Mouse (Mus musculus) gonadal fat pad, adult 2 months (tissue): ENCODE results near the gene Phf24. TPM values are rescaled to one million over a fixed set of nuclear protein-coding genes. Genes with fewer than 3 reads are reported as not detected.
A peak's percentile ranks its signal among the peaks of the same experiment; 100 is the strongest.

ENCODE experiments used
- DNase-seq: peaks from one replicate; pipeline ENCODE4 v3.0.0-alpha.2; 2012; ENCODE audit warnings: low read depth
- polyA plus RNA-seq: library from polyadenylated mRNA; depleted of rRNA; stranded (reverse); fragments of >200 nt; gene quantifications from 2 replicates; pipeline ENCODE4 v1.2.3, GENCODE M21; 2012

The Phf24 gene
- polyA plus RNA-seq, 1 experiment = 1.6 TPM

DNA sequence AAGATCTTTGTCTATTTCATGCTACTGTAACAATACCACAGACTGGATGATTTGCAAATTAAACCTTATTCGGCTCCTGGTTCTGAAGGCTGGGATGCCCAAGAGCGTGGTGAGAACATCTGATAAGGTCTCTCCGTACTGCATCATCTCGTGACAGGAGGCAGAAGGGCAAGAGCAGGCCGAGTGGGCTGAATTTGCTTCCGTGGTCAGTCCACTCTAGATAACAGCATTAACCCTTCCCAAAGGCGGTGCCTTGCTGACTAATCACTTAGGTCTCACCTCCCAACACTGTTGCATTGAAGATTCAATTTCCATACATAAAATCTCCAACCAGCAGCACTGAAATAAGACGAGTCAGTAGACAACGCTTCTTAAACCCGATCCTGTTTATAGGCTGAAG, 3.1 kb upstream of the Phf24 start:
- no peak for DNase-seq

DNA sequence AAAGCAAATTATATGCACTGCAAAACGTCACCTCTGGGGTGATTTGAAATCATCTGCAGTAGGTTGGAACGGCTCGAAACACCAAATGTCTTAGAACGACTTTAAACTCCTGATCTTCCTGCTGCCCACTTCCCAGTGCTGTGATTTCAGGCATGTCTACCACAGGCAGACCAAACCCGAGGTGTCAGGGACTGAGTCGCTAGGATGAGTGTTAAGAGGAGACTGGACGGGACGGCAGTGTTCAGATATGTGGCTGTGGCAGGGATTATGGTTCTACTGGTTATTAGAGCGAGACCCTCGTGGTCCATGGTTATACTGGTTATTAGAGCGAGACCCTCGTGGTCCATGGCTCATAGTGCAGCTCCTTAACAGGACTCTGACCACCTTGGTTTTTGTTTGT, 1.1 kb upstream of the Phf24 start:
- no peak for DNase-seq

DNA sequence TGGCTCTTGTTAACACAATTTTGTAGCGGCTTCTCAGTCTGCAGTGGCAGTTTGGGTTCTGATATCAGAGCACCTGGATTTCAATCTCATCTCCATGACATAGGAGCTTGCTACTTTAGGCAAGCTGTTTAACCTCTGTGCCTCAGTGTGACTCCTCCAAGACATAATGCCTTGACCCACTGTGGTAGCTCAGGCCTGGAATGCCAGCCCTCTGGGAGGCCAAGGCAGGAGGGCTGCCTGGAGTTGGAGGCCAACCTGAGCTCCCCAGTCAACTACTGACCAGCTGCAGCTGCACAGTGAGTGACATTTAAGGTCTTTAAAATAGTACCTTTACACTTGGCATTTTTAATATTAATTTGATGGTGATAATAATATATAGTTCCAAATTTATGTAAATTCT, 494 bp upstream of the Phf24 start:
- no peak for DNase-seq

DNA sequence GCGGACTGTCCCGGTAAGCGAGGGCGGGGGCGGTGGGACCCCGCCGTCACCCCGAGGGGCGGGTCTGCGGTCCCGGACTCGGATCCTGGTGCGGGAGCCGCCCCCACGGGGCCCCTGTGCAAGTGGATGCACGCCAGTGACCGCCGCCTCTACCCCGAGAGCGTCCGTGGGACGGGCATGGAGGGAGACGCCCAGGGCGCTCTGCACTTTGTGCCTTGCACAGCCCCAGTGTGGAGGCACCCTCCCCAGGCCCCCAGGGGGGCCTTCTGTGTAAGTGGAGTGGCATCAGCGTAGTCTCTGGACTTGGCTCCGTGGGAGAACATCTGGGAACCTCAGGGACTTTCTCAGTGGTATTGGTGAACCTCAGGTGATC, 928 bp downstream of the Phf24 start:
- no peak for DNase-seq

DNA sequence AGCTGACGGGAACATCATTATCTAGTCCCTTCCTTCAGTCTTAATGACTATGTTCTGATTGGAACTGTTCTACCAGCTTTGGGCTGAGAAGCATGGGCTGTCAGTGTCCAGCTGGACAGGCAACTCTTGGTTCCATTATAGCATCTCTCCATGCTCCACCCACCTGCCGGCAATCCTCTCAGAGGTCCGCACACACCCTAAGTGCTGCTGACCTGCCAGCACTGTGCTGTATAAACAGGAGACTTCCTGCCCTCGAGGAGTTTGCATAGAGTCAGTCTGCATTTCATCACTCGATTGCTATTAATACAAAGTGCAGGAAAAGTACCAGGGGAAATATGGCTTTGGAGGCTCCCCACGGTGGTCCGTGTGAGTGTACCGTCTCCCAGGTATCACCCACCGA, 4.3 kb downstream of the Phf24 start:
- no peak for DNase-seq

DNA sequence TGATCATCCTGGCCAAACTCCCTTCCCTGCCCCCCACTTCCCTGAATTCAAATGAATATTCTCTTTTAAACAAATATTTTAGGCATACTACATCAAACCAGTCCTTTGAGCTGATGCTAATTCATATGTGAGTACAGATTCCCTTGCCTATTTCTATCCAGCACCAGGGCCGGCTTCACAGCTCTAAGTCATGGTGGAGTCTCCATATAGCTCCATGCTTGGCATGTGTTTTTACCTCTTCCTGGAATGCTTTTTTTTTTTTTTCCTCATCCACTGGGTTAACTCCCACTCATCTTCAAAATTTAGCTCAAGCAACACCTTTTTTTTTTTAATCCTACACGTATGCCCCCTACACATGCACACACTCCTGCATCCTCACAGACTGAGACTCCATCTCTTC, 5.1 kb downstream of the Phf24 start:
- DNase-seq = no peak

DNA sequence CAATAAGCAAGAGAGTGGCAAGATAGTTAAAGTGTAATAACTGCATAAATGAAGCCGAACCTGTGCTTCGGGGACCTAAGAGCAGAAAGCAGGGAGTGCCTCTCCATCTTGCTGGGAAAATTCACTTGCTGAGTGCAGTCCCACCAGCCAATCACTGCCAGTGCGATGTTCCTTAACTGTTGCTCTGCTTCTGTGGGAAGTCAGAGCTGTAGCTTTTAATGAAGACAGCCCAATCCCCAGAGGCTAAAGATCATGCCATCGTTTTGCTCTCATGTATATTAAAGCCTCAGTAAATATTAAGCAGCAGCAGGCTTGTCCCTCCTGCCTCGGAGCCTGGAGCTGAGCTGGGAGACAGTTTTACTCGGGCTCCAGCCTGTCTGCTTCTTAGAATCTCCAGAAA, 5.6 kb downstream of the Phf24 start:
- DNase-seq = no peak

DNA sequence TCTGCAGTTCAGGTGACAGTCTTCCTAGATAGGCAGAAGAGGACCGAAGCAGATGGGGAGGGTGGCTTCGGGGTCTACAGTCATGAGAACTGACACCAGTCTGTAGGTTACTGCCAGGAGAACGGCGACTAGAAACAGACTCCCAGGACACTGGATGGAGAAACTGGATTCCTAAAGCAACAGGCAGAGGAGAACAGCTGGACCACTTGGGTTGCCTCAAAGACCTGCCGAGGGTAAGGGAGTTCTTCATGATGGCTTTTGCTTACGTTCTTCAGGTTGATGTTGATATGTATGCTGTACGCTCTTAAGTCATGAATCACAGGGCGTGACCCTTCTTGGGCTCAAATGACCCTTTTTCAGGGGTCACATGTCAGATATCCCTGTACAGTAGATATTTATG, 6.0 kb downstream of the Phf24 start:
- DNase-seq = no peak

DNA sequence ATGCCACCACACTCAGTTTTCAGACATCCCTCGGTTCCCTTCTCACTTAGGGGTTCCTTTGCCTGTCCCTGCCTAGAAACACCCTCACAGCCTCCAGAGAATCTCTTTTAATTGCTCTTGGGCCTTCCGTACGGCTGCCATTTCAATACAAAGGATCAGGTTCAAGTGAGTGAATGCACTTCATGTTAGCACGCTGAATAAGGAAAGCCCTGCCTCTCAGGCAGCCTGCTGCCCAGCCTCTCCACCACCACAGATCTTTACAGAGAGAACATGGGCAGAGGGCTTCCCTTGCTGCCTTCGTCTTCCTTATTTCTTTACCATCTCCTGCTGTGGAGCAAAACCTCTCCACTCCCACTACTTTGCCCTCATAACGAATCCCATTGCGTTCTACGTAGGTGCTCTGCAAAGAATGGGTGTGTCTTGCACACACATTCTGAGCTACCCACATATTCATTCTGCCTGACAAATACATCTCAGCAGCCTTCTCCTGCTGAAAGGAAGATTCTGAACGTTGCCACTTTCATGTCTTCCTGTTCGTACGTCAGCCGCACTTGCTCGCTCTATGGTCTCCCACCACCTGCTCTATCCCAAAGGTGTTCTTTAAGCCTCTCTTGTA, 7.7 kb downstream of the Phf24 start:
- no peak for DNase-seq

DNA sequence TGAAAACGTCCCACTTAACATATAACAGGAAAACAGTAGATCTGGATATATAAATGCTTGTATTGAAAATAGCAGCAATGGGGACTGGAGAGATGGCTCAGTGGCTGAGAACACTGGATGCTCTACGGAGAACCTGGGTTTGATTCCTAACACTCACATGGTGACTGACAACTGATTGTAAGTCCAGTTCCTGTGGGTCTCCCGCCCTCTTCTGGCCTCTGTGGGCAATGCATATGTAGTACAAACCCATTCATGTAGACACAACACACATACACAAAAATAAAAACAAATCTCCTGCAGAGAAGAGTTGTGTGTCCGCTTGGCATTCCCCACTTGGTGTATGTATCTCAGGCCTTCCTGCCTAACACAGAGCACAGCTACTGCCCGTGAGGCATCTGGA, 11.7 kb downstream of the Phf24 start:
- DNase-seq = no peak

DNA sequence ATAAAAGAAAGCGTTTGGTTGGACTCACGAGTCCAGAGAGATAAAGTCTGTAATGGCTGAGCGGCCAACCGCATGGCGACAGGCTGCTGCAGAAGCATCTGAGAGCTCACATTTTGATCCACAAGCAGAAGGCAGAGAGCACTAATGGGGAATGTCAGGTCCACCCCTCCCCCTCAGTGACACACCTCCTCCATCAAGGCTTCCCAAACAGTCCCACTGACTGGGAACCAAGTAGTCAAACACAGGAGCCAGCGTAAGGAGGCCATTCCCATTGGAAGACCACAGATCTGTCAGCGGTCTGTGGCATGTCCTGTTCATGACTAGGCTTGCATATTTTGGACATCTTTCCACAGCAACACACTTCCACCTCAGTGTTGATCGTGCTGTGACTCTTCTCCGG, 12.5 kb downstream of the Phf24 start:
- no peak for DNase-seq

DNA sequence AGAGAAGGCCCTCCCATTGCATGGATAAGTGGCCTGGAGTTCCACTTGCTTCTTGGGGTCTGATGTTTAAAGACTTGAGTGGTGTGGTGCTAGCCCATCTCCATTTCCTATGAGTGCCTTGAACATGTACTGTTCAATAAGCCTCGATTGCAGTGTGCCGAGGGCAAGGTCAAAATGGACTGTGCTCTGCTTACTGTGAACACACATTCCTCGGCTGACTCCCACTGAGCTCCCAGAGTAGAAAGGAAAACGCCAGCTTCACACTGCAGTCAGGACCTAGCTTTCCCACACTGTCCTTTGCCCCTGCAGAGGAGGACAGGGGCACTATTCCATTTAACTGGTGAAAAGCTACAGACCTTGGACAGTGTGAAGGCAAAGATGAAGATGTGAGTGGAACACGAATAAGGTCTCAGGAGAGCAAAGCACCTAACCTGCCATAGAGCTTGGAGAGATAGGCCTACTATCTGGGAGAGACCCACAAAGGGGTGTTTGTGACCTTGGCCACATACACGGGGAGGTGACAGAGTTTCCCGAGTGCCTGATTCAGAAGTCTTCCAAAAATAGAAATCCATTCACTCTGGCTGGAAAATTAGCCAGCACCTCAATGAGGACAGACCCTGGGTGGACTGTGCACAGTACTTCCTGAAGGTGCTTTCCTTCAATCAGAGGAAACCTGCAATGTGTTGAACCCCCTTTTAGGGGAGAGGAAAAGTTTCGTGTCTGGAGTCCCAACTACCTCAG, 15.9 kb downstream of the Phf24 start:
- DNase-seq = no peak

DNA sequence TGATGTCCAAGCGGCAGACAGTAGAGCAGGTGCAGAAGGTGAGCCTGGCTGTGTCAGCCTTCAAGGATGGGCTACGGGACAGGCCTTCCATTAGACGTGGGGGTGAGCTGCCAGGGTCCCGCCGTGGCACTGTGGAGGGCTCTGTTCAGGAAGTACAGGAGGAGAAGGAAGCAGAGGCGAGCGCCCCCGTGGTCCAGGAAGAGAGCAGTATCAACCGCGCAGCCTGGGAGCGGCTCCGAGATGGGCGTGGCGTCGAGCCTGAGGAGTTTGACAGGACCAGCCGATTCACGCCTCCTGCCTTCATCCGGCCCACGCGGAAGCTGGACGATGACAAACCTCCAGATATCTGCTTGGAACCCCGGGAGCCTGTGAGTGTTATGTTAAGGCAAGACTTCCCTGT, 17.2 kb downstream of the Phf24 start:
- no peak for DNase-seq

DNA sequence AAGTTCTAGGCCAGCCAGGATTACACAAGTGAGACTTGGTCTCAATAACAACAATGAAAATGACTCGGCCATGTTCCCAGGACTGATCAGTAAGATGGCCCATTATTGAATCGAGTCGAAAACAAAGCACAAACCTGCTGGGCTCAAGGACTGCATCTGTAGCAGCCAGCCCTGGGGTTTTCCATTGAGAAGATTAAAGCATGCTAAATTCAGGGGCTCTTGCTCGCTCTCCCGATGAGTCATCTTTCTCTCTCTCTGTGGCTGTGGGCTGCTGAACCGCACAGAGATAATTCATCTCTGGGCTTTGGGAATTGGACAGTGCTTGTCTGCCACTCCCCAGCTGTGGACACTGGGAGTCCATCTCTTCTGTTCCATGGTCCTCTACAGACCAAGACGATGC, 24.9 kb downstream of the Phf24 start:
- DNase-seq = no peak

DNA sequence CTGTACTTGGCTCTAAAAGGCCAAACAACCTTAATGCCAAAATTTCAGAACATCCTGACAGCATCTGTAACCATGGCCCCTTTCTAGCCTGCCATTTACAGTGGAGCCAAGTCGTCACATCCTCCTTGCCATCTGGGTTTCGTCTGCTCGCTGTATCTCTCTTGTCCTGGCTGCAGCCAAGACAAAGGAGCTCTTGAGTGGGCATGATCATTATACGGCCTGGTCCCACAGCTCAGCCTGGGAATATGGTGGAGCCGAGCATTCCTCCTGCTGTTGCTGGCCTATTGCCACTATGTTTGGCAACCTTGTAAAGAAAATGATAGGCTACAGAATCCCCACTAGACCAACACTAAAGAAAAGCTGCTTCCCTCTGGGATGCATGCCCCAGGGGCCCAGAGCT, 26.9 kb downstream of the Phf24 start:
- no peak for DNase-seq

DNA sequence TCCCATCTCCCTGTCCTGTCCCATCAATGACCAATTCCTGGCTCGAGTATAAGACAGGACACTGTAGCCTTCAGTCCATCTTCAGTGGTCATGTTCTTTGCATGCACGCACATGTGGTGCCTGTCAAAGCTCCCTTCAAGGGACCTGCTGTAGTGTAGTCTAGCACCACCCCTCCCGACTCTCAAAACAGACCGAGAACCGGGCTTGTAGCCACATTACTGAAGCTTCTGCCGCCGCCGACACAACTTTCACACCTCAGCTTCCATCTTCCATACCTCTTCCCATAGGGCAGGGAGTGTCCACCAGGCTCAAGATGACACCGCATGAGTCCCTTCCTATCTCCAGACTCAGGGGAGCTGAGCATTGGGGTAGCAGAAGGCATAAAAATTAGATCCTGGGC, 27.7 kb downstream of the Phf24 start:
- DNase-seq = no peak

DNA sequence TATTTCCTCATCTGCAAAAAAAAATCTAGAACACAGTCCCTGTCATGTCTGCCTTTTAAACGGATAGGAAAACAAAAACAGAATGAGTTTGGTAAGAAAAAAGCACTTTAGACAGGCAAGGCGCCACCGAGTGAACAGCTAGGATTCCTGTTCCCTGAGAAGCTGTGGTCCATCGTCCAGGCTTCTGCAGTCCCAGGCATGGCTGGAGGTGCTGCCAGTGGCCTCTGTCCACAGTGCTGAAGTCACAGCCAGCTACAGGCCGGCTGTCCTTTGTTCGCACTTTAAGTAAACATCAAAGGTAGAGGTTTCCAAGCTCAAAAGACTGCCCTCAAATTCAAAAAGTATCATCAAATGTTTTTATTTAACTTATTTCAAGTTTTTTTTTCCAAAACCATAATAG, 28.6 kb downstream of the Phf24 start:
- no peak for DNase-seq

DNA sequence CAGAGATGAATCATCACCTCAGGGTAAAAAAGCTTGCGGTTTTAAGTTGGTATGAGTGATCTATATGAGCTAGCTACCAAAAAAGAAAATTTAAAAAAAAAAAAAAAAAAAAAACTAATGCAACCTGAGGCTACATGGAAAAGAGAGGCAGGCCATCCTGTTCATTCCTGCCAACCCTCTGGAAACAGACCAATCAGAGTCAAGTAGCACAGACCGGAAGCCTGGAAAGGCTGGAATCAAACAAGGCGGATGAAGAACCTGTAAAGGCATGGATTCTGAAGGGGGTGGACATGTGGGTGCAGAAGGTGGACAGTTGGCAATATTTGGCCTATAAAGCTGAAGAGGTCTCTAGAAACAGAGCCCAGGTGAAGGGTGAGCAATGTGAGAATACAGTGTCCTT, 29.0 kb downstream of the Phf24 start:
- DNase-seq = no peak

DNA sequence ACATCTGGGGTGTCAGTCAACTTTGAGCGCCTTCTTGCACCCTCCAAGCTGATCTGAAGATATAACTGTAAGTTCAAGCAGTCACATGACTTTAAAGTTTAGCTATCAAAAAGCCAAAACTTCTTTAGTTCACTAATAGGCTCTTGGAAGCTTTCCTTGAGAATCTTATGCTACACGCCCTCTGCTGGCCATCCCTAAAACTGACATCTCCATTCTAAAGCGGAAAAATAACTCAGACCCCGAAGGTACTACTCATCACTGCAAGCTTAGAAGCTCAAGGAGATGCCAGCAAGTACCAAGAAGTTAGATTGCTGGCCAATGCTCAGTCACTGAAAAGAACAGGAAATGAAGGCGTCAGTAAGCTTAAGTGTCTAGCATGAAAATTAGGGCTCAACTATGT, 29.5 kb downstream of the Phf24 start:
- no peak for DNase-seq

DNA sequence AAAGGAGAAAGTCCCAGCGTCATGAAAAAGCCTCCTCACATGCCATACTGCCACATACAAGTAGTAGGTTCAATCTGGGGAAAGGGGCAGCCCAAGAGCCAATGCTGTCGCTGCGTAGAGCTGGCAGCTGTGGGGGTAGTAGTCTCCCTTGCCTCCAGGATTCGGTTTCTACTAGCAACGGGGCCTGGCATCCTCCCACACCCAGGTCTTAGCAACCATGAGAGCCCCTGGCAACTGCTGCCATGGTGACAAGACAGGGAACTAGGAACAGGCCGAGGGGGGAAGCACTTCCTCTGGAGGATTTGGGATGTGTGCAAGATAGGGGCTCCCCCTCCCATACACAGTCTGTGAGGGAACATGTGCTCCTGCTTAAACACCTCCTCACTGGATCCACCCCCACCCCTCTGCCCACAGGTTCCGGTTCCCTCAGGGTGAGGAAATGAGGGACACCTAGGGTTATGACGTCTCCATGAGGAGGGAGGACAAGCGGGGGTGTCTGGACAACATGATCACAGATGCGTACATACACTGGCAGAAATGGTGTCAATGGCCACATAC, 30.4 kb downstream of the Phf24 start:
- DNase-seq = no peak

DNA sequence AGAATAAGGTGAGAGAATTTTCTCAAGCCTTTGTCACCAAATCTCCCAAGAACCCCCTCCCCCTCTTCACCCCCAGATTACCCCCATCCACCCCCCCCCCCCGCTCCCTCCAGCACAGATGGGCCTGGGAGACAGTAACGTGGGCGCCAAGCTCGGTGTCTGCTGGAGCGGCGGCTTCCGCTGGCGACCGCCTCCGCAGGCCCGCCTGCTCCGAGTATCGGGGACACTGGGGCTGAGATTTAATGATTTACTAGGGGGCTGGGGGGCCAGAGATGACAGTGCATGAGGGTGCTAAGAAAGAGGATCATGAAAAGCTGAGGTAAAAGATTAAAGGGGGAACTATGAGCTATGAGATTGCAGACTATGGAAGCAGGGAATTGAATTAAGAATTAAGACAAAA, 32.1 kb downstream of the Phf24 start:
- DNase-seq = no peak

DNA sequence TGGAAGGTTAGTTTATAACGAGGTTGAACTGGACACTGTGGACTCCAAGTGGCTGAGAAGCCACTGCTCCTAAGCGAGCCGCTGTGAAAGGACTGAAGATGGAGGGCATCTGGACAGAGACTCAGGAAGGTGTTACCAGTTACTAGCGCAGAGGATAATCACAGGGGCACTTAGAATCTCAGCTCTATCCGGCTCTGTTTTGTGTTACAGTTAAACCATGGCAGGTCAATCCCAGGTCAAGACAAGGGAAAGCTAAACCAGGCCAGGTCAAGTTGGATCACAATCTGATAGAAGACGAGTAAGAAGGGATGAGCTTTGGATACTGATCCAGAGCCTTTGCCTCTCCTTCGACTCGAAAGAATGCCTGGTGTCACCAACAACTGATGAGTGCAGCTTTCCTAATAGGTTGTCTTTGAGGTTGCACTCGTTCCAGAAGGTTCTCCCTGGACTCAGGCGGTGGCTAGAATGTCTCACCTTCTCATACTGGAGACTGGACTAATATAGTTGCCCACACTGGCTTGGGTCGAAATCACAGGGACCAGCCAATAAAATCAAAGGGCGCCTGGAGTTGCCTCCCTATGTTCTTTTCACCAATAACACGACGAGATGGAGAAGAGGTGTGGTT, 32.7 kb downstream of the Phf24 start:
- DNase-seq = no peak

DNA sequence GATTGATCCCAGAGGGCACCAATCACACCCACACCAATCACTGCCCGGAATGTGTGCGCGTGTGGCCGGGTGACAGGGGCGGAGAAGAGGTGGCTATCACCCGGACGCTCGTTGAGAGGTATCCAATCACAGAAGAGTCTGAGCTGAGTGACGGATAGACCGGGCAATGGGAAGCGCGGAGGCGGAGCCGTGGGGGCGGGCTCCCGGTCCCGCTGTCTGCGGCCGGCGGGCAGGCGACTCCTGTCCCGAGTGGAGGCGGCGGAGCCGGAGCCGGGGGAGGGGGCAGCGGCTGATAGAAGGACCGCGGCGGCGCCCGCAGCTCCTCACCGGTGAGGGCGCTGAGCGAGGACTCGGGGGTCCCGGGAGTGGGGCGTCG, 33.2 kb downstream of the Phf24 start, which contains the start of gene Dnajb5:
Gene Dnajb5 (plus strand): TSS at position 139 of the 376 bp plus-strand sequence.
- DNase-seq = peak; percentile 79
